Mouse (Mus musculus) ovary, adult 18-20 months (tissue): ENCODE data around the gene Lrp6.

ENCODE experiments used
- DNase-seq: peaks from one replicate; pipeline ENCODE4 v3.0.0; 2022; ENCODE audit warnings: low spot score, mixed read lengths

Lrp6 gene

GRCm38 (mm10) chr6:134529340-134529739, 37.4 kb downstream of the Lrp6 start:
- DNase-seq, result no peak

- DNase-seq, result no peak
Measured at GRCm38 (mm10) chr6:134528396-134528795, 38.4 kb downstream of the Lrp6 start.

- no peak for DNase-seq
Measured at GRCm38 (mm10) chr6:134527596-134528128, 39.1 kb downstream of the Lrp6 start.

GRCm38 (mm10) chr6:134526821-134527595, 39.8 kb downstream of the Lrp6 start:
- DNase-seq, result no peak

GRCm38 (mm10) chr6:134526275-134526674, 40.5 kb downstream of the Lrp6 start:
- no peak for DNase-seq

- no peak for DNase-seq
Measured at GRCm38 (mm10) chr6:134521411-134521810, 45.4 kb downstream of the Lrp6 start.

- no peak for DNase-seq
Measured at GRCm38 (mm10) chr6:134520821-134521220, 45.9 kb downstream of the Lrp6 start.

GRCm38 (mm10) chr6:134518450-134518849, 48.3 kb downstream of the Lrp6 start:
- DNase-seq, result no peak

- DNase-seq, result no peak
Measured at GRCm38 (mm10) chr6:134517141-134517540, 49.6 kb downstream of the Lrp6 start.

- DNase-seq, result no peak
Measured at GRCm38 (mm10) chr6:134515416-134515815, 51.3 kb downstream of the Lrp6 start.

- DNase-seq, result no peak
Measured at GRCm38 (mm10) chr6:134513896-134514510, 52.8 kb downstream of the Lrp6 start.

- DNase-seq, result no peak
Measured at GRCm38 (mm10) chr6:134513011-134513410, 53.8 kb downstream of the Lrp6 start.

- DNase-seq, result no peak
Measured at GRCm38 (mm10) chr6:134512478-134512877, 54.3 kb downstream of the Lrp6 start.

GRCm38 (mm10) chr6:134511118-134511517, 55.6 kb downstream of the Lrp6 start:
- DNase-seq, result no peak

- no peak for DNase-seq
Measured at GRCm38 (mm10) chr6:134510280-134510679, 56.5 kb downstream of the Lrp6 start.

- no peak for DNase-seq
Measured at GRCm38 (mm10) chr6:134509731-134510226, 57.0 kb downstream of the Lrp6 start.

GRCm38 (mm10) chr6:134504866-134505265, 61.9 kb downstream of the Lrp6 start:
- DNase-seq, result no peak

GRCm38 (mm10) chr6:134502335-134502734, 64.4 kb downstream of the Lrp6 start:
- DNase-seq, result no peak

GRCm38 (mm10) chr6:134500381-134501162, 66.2 kb downstream of the Lrp6 start:
- DNase-seq, result no peak

- DNase-seq, result no peak
Measured at GRCm38 (mm10) chr6:134499089-134499488, 67.7 kb downstream of the Lrp6 start.

- DNase-seq, result no peak
Measured at GRCm38 (mm10) chr6:134498518-134498917, 68.2 kb downstream of the Lrp6 start.
